Mouse (Mus musculus) urinary bladder, adult 18-20 months (tissue): Measurements from ENCODE around the gene Sae1.

Experiments
- DNase-seq, 2 experiments: peaks; one replicate each; pipeline ENCODE4 v3.0.0; 2022; ENCODE audit warnings: low spot score in 2 of 2, mixed read lengths in 2 of 2

Sae1 gene

GRCm38 (mm10) chr7:16387160-16388041, at the start of gene Sae1:
Sae1 (minus strand) TSS chr7:16387806.
- DNase-seq: peak; percentile 87 to 95

DNA sequence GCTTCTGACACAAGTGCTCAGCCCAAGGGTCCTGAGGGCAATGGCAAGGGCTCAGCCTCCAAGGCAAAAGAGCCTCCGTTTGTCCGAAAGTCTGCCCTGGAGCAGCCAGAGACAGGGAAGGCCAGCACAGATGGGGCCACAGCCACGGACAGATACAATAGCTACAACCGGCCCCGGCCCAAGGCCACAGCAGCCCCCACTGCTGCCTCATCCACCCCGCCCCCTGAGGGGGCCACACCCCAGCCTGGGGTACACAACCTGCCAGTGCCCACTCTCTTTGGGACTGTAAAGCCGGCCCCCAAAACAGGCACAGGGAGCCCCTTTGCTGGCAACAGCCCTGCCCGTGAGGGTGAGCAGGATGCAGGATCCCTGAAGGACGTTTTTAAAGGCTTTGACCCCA, 47.5 kb upstream of the Sae1 start:
- DNase-seq: no peak

- DNase-seq: no peak
Measured at GRCm38 (mm10) chr7:16433352-16433971, 45.9 kb upstream of the Sae1 start.

DNA sequence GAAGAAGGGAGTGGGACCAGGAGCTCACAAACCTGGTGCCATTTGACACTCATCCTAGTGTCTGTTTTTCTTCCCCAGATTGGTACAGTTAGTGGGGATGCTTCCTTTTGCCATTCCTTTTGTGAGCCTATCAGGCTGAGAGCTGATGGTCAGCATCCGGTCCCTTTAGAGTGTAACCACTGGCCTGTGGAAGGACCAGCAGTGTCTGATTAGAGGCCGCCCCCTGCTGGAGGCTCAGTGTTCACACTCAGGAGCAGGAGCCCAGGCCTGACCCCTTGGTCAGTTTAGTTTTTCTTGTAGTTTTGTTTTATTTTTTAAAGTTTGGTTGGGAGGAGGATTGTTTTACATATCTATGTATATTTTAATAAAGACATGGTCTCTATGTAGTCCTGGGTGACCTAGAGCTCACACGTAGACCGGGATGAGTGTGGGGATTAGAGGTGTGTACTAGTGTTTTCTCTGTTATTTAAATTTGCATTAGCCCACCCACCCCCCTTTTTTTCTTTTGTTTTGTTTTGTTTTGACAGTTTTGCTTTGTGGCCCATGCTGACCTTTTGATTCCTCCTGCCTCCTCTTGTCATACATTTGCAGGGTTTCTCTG, 38.6 kb upstream of the Sae1 start:
- peak; percentile 67 to 72 for DNase-seq

GRCm38 (mm10) chr7:16425721-16426120, 38.1 kb upstream of the Sae1 start:
- no peak for DNase-seq

DNA sequence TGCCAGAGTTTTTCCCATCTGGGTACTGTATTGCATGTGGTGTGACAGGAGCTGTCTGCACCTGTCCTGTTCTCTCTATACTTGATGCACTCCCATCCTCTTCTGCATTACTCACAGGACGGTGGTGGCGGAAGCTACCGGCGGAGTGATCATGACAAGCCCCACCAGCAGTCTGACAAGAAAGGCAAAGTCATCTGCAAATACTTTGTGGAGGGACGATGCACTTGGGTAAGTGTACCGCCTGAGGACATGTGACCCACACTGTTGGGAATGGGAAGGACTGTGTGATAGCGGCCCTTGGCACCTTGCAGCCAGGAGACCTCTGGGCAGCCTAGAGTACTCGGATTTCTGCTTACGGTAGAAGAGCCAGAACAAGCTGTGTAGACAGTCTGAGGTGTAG, 36.1 kb upstream of the Sae1 start:
- no peak for DNase-seq

DNA sequence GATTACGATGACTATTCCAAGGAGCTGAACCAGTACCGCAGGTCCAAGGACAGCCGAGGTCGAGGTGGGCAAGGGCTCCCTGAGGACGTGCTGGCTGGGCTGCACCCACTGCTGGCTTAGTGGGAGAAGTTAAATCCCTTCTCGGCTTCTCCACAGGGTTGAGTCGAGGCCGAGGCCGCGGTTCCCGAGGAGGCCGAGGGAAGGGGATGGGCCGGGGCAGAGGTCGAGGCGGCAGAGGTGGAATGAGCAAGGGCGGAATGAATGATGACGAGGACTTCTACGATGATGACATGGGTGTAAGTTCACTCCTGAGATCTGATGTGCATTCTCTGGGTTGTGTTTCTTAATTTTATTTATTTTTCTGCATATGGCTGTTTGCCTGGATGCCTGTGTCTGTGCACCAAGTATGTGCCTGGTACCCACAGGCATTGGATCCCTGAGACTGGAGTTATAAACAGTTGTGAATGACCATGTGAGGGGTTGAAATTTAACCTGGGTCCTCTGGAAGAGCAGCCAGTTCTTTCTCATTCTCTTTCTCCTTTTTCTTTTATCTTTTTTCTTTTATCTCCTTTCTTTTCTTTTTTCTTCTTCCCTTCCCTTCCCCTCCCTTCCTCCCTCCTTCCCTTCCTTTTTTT, 34.7 kb upstream of the Sae1 start:
- no peak for DNase-seq

DNA sequence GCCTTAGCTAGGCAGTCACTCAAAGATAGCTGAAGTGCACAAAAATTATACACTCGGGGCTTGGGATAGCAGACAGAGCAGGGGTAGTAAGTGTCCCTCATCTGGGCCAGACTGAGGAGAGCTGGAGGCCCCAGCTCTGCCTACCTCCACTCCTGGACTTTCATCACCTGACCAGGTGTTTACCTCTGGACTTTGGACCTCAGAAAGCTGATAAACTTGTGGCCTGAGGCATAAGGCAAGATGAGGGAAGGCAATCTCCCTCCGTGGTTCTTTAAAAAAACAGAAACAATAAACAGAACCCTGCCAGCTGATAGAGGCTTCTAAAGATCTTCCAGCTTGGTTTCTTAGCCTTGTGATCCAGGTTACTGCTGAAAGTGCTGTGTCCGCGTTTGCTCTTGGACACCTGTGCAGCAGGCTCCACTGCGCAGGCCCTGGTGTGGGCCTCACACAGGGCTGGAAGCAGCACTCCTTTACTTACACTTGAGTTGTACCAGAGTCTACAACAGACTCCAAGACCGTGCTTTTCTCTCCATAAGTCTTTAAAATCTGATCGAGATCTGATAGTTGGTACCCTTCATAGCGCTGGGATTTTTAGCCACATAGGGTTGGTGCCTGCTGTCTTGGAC, 33.0 kb upstream of the Sae1 start:
- no peak for DNase-seq

DNA sequence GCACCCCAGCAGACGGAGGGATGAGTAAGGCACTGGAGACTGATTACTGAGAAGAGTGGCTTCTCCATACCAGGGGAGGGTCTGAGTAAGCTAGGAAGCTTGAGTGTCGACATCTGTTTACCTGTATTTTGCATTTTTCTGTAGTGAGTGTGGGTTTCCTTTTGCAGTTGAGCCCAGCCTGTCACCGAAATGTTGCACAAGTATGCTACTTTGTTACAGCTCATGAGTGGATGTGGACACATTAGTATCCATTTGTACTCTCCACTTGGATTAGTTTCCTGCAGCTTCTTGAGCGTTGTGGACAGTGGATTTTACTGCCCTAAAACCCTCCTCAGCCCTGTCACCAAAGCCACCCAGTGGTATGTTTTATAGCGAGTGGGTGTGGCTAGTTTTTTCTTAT, 31.1 kb upstream of the Sae1 start:
- DNase-seq: no peak

DNA sequence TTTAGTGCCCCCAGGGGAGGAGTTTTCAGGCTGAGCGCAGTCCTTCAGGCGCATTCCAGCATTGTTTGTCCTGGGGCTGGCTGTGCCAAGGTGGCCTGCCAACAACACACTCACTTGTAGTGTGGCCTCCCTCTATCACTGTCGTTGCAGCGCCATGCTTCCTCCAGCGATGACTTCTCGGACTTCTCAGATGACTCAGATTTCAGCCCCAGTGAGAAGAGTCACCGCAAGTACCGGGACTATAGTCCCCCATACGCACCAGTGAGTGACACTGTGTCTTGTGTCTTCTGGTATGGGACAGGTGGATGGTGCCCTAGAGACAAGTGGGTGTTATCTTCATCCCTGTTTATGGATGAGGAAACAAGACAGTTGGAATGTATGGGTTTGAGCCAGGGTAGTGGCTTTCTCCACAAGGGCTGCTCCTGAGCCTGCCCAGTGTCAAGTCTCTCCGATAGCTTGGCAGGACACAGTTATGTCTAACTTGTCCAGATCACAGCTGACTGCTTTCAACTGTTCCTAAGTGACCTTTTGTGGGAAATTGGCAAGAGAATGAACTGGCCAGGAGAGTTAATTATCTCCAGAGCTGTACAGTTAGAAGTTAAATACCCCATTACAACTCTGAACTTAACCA, 29.6 kb upstream of the Sae1 start:
- no peak for DNase-seq

- DNase-seq: peak in 1 of 2 experiments; percentile 41
Measured at GRCm38 (mm10) chr7:16415426-16415825, 27.8 kb upstream of the Sae1 start.

- DNase-seq: no peak
Measured at GRCm38 (mm10) chr7:16412930-16413329, 25.3 kb upstream of the Sae1 start.

GRCm38 (mm10) chr7:16412220-16412896, 24.8 kb upstream of the Sae1 start:
- DNase-seq: no peak

- no peak for DNase-seq
Measured at GRCm38 (mm10) chr7:16411100-16411499, 23.5 kb upstream of the Sae1 start.

DNA sequence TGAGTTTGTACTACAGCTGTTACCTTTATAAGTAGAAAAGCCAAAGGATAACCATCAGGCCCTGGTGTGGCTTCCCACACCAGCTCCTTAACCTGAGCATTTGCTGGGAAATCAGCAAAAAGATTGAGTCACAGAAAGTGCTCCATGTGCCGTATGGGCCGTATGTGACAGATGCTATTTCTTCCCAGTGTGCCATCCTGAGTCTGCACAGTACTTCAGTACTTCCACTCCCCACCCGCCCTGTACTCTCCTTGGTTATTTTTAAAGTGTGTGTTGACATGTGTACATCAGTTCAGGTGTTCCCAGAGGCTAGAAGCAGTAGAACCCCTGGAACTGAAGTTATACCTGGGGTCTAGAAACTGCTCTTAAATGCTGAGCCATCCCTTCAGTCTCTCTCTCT, 19.4 kb upstream of the Sae1 start:
- DNase-seq: no peak

- peak; percentile 55 to 88 for DNase-seq
Measured at GRCm38 (mm10) chr7:16405516-16406351, 18.1 kb upstream of the Sae1 start.

DNA sequence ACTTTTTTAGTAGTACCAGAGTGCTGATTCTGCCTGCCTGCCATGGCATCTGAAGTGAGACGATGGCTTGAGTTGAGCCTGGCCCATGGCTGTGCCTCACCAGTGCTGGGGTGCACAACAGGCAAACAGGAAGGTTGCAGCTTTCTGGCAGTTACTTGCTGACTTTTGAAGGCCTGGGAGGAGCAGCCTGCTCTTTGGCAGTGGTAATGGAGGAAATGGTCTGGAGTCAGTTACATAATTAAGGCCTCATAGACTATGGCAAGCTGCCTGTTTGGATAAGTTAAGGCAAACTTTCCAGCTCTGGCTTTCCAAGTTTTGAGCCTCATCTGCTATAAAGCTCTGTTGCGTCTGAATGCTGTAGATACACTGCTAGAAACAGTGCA, 17.5 kb upstream of the Sae1 start:
- peak in 1 of 2 experiments; percentile 54 for DNase-seq

DNA sequence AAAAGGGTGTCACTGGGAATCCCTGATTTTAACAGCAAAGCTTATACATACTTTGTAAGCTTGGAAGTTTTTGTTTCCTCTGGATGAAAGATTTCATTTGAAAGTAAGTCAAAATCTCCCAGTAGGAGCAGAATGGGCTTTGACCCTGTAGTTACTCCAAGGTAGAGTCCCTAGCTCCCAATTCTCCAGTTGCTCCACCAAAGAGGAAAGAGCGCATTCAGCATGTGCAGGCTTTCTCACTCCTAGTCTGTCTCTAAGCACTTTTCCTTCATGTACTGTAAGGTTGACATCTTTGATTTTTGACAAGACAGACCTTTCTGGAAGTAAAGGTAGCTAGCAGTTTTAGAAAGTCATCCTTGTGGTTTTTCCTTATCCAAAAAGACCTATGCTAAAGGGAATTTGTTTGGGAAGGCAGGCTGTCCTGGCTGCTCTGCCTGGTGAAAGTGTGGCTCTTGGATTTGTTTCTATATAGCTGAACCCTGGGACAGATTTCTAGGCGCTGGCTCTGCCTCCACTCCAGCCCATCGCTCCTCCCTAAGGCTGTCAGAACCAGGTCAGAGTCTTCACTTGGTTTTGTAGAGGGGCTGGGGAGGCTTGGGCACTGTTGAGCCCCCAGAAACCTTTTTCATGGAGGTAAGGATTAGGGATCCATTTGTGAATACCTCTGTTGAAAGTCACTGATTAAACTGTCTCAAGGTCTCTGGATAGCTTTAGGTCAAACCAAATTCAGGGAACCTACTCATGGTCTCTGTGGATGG, 16.9 kb upstream of the Sae1 start:
- DNase-seq: no peak
